Mouse (Mus musculus): Measurements from ENCODE around the gene Fam193a.

- no peak for TF ChIP-seq CTCF (IDR thresholded peaks at IDR 0.05; ENCODE audit: insufficient read depth, low read length)
- TF ChIP-seq POLR2A (IDR thresholded peaks at IDR 0.05; ENCODE audit: borderline replicate concordance, extremely low read depth, low read depth, low read length), result no peak
These were observed 12.0 kb downstream of the Fam193a start for GRCm38 (mm10) chr5:34381700-34382099.
